In genomic region chr4:43629106-43629817, GRCm38 (mm10) we compare ENCODE assay signal across 9 mouse cellular contexts. TPM values are rescaled to one million over a fixed set of nuclear protein-coding genes. Genes with fewer than 3 reads are reported as not detected.
DNase-seq lines count a peak whose midpoint lies in the region; ATAC-seq lines count a peak whose summit lies in the region.
"Had no signal": no experiment of that assay in that cellular context is flagged by ENCODE, and none has a peak within 500 bp of the region (broad histone marks: within the 10 kb centered on the region; RNA-seq: fewer than 3 reads in every experiment).

No protein-coding gene starts in this region.

- H3K9me3 ChIP-seq in forebrain, embryonic 11.5 days (ENCODE audit: control insufficient read depth, low read length) = peaks cover 10% of the 10 kb centered on the region
- peaks cover 10% of the 10 kb centered on the region; the same call in 1 of the 2 replicates for H3K9me3 ChIP-seq in forebrain, embryonic 15.5 days
- H3K9me3 ChIP-seq in liver, embryonic 12.5 days (replicated peaks) = peaks cover 18% of the 10 kb centered on the region
- H3K9me3 ChIP-seq in kidney, embryonic 15.5 days (replicated peaks) = peaks cover 9% of the 10 kb centered on the region

- DNase-seq in forebrain, embryonic 11.5 days (ENCODE audit: low spot score) = peak; percentile 61
- DNase-seq in A20 (ENCODE audit: low read depth, low spot score) = peak; percentile 73
- peak; percentile 59 for DNase-seq in embryo, embryonic 10 days (ENCODE audit: low spot score)
- DNase-seq in gastrocnemius, adult 8-10 months (ENCODE audit: low spot score in 2 of 2) = no peak
- no peak for DNase-seq in gastrocnemius, postnatal 14 days

- H3K36me3 ChIP-seq in forebrain, embryonic 11.5 days (ENCODE audit: control insufficient read depth, insufficient read depth, low read length) = no peaks in the 10 kb centered on the region
- H3K36me3 ChIP-seq in forebrain, embryonic 15.5 days = no peaks in the 10 kb centered on the region
- H3K36me3 ChIP-seq in liver, embryonic 12.5 days = no peaks in the 10 kb centered on the region
- no peaks in the 10 kb centered on the region for H3K36me3 ChIP-seq in kidney, embryonic 15.5 days

- H3K4me1 ChIP-seq in forebrain, embryonic 11.5 days (replicated peaks; ENCODE audit: control insufficient read depth, insufficient read depth, low read length) = peaks cover 10% of the 10 kb centered on the region
- peaks cover 29% of the 10 kb centered on the region for H3K4me1 ChIP-seq in forebrain, embryonic 15.5 days
- H3K4me1 ChIP-seq in liver, embryonic 12.5 days = peaks cover 29% of the 10 kb centered on the region
- H3K4me1 ChIP-seq in kidney, embryonic 15.5 days = peaks cover 31% of the 10 kb centered on the region

- H3K27me3 ChIP-seq in forebrain, embryonic 11.5 days (ENCODE audit: control insufficient read depth, insufficient read depth, low read length) = peaks cover 6% of the 10 kb centered on the region
- no peaks in the 10 kb centered on the region for H3K27me3 ChIP-seq in forebrain, embryonic 15.5 days
- peaks cover 39% of the 10 kb centered on the region for H3K27me3 ChIP-seq in liver, embryonic 12.5 days (replicated peaks)
- peaks cover 17% of the 10 kb centered on the region; the same call in 1 of the 2 replicates for H3K27me3 ChIP-seq in kidney, embryonic 15.5 days

- H3K27ac ChIP-seq in forebrain, embryonic 11.5 days (ENCODE audit: low read depth, low read length) = no peak overlapping the region
- H3K27ac ChIP-seq in forebrain, embryonic 15.5 days (replicated peaks) = no peak overlapping the region
- 0 out of 2 replicates have a peak overlapping the region, but pooled peaks have one; percentile 17 for H3K27ac ChIP-seq in liver, embryonic 12.5 days
- H3K27ac ChIP-seq in kidney, embryonic 15.5 days = no peak overlapping the region

- no peak overlapping the region for H3K4me3 ChIP-seq in forebrain, embryonic 11.5 days (ENCODE audit: low read depth, low read length)
- H3K4me3 ChIP-seq in forebrain, embryonic 15.5 days = no peak overlapping the region
- H3K4me3 ChIP-seq in liver, embryonic 12.5 days = peak overlapping the region; percentile 18
- H3K4me3 ChIP-seq in kidney, embryonic 15.5 days (replicated peaks) = no peak overlapping the region

- no peak overlapping the region for H3K9ac ChIP-seq in forebrain, embryonic 11.5 days (ENCODE audit: low read length)
- H3K9ac ChIP-seq in forebrain, embryonic 15.5 days (replicated peaks) = no peak overlapping the region
- peak overlapping the region; percentile 12; the same call in 1 of the 2 replicates for H3K9ac ChIP-seq in liver, embryonic 12.5 days
- H3K9ac ChIP-seq in kidney, embryonic 15.5 days = no peak overlapping the region

- no peak for ATAC-seq in forebrain, embryonic 11.5 days (replicated peaks; ENCODE audit: low FRiP score)
- no peak for ATAC-seq in forebrain, embryonic 15.5 days (replicated peaks)
- 0 out of 2 replicates have a peak, but pooled peaks have one; percentile 50 for ATAC-seq in liver, embryonic 12.5 days
- no peak for ATAC-seq in kidney, embryonic 15.5 days (replicated peaks; ENCODE audit: low FRiP score)

- intact Hi-C loops in gastrocnemius, postnatal 14 days (cut with DNase I; ENCODE audit: low total_unique reads) = loop anchor here (5.0 kb wide), 1 partner anchor 97 kb away; no protein-coding TSS in a partner anchor

- no peak overlapping the region for H3K4me2 ChIP-seq in forebrain, embryonic 11.5 days (ENCODE audit: low read depth, low read length, severe bottlenecking)
- no peak overlapping the region for H3K4me2 ChIP-seq in forebrain, embryonic 15.5 days (replicated peaks)
- H3K4me2 ChIP-seq in liver, embryonic 12.5 days = peak overlapping the region; percentile 47
- no peak overlapping the region for H3K4me2 ChIP-seq in kidney, embryonic 15.5 days

- 39% methylated on average over 20 of the region's 20 CpGs for WGBS in forebrain, embryonic 11.5 days
- WGBS in forebrain, embryonic 15.5 days = 33% methylated on average over 20 of the region's 20 CpGs
- WGBS in liver, embryonic 12.5 days (ENCODE audit: insufficient replicate concordance) = 39% methylated on average over 20 of the region's 20 CpGs
- WGBS in kidney, embryonic 15.5 days = 48% methylated on average over 20 of the region's 20 CpGs

RNA-seq across cellular contexts. Expression of gene Npr2, which starts 2.5 kb away (rescaled TPM):
- 9.8 and 10.8 TPM in 2 replicates for polyA plus RNA-seq in forebrain, embryonic 11.5 days (2014; fragmentation: Nextera tagmentation; extraction: Ambion mirVana)
- 12.7 and 15.4 TPM in 2 replicates for polyA plus RNA-seq in forebrain, embryonic 15.5 days (2015; fragmentation: Nextera tagmentation; extraction: Ambion mirVana)
- 1.5 and 2.1 TPM in 2 replicates for polyA plus RNA-seq in liver, embryonic 12.5 days (2016; fragmentation: Nextera tagmentation; extraction: Ambion mirVana)
- 10 to 100 TPM; 31.1 to 40.6 (median 32.6) TPM for total RNA-seq in gastrocnemius, adult 8-10 months (2022)
- 10 to 100 TPM; 29.5 to 31.4 TPM for total RNA-seq in gastrocnemius, postnatal 14 days (2021)
- polyA plus RNA-seq in kidney, embryonic 15.5 days (2015; fragmentation: Nextera tagmentation; extraction: Ambion mirVana) = 8.0 and 10.2 TPM in 2 replicates

RNA-seq across cellular contexts. Expression of gene Spag8, which starts 24.1 kb away (rescaled TPM):
- polyA plus RNA-seq in forebrain, embryonic 11.5 days (2014; fragmentation: Nextera tagmentation; extraction: Ambion mirVana) = 1.7 and 2.3 TPM in 2 replicates
- 4.3 and 6.7 TPM in 2 replicates for polyA plus RNA-seq in forebrain, embryonic 15.5 days (2015; fragmentation: Nextera tagmentation; extraction: Ambion mirVana)
- 0.20 and 0.36 TPM in 2 replicates for polyA plus RNA-seq in liver, embryonic 12.5 days (2016; fragmentation: Nextera tagmentation; extraction: Ambion mirVana)
- total RNA-seq in gastrocnemius, adult 8-10 months (2022) = not detected
- not detected for total RNA-seq in gastrocnemius, postnatal 14 days (2021)
- polyA plus RNA-seq in kidney, embryonic 15.5 days (2015; fragmentation: Nextera tagmentation; extraction: Ambion mirVana) = 1.4 and 1.7 TPM in 2 replicates

RNA-seq across cellular contexts. Expression of gene Hint2, which starts 27.0 kb away (rescaled TPM):
- polyA plus RNA-seq in forebrain, embryonic 11.5 days (2014; fragmentation: Nextera tagmentation; extraction: Ambion mirVana) = 64.1 and 66.8 TPM in 2 replicates
- 65.5 and 74.0 TPM in 2 replicates for polyA plus RNA-seq in forebrain, embryonic 15.5 days (2015; fragmentation: Nextera tagmentation; extraction: Ambion mirVana)
- polyA plus RNA-seq in liver, embryonic 12.5 days (2016; fragmentation: Nextera tagmentation; extraction: Ambion mirVana) = 59.8 and 66.1 TPM in 2 replicates
- total RNA-seq in gastrocnemius, adult 8-10 months (2022) = 10 to 100 TPM; 46.4 to 48.6 (median 47.3) TPM
- total RNA-seq in gastrocnemius, postnatal 14 days (2021) = 10 to 100 TPM; 48.5 to 53.8 TPM
- 115 and 129 TPM in 2 replicates for polyA plus RNA-seq in kidney, embryonic 15.5 days (2015; fragmentation: Nextera tagmentation; extraction: Ambion mirVana)

RNA-seq across cellular contexts. Expression of gene Tmem8b, which starts 39.5 kb away (rescaled TPM):
- polyA plus RNA-seq in forebrain, embryonic 11.5 days (2014; fragmentation: Nextera tagmentation; extraction: Ambion mirVana) = 5.2 and 6.4 TPM in 2 replicates
- polyA plus RNA-seq in forebrain, embryonic 15.5 days (2015; fragmentation: Nextera tagmentation; extraction: Ambion mirVana) = 16.2 TPM in 2 replicates
- polyA plus RNA-seq in liver, embryonic 12.5 days (2016; fragmentation: Nextera tagmentation; extraction: Ambion mirVana) = 0.44 and 0.53 TPM in 2 replicates
- 10 to 100 TPM in 2 of 4 experiments, 1 to 10 TPM in 2; 9.5 to 14.4 (median 10.4) TPM for total RNA-seq in gastrocnemius, adult 8-10 months (2022)
- total RNA-seq in gastrocnemius, postnatal 14 days (2021) = 1 to 10 TPM; 8.2 to 9.7 TPM
- 2.7 and 3.6 TPM in 2 replicates for polyA plus RNA-seq in kidney, embryonic 15.5 days (2015; fragmentation: Nextera tagmentation; extraction: Ambion mirVana)

RNA-seq across cellular contexts. Expression of gene Fam221b, which starts 39.7 kb away (rescaled TPM):
- 2.5 and 2.7 TPM in 2 replicates for polyA plus RNA-seq in forebrain, embryonic 11.5 days (2014; fragmentation: Nextera tagmentation; extraction: Ambion mirVana)
- 1.6 and 1.7 TPM in 2 replicates for polyA plus RNA-seq in forebrain, embryonic 15.5 days (2015; fragmentation: Nextera tagmentation; extraction: Ambion mirVana)
- 1.5 and 1.8 TPM in 2 replicates for polyA plus RNA-seq in liver, embryonic 12.5 days (2016; fragmentation: Nextera tagmentation; extraction: Ambion mirVana)
- total RNA-seq in gastrocnemius, adult 8-10 months (2022) = under 1 TPM in 3 of 4 experiments, not detected in 1; 0.07 to 0.12 (median 0.11) TPM
- total RNA-seq in gastrocnemius, postnatal 14 days (2021) = under 1 TPM; 0.16 to 0.20 TPM
- 2.7 and 3.3 TPM in 2 replicates for polyA plus RNA-seq in kidney, embryonic 15.5 days (2015; fragmentation: Nextera tagmentation; extraction: Ambion mirVana)
- polyA plus RNA-seq: small intestine, adult 2 months had no signal

Comparison
In these comparisons a context has a peak if more than half of its experiments do, and no peak if none do; other contexts are left out.
1. DNase-seq: peak in forebrain, embryonic 11.5 days (single experiment), A20 (single experiment) and embryo, embryonic 10 days (single experiment); none in gastrocnemius, adult 8-10 months (0 of 2) and gastrocnemius, postnatal 14 days (single experiment).